Mouse (Mus musculus): ENCODE measurements around the gene Fbxo10.
A peak's percentile ranks its signal among the peaks of the same experiment; 100 is the strongest.

GRCm38 (mm10) chr4:45012105-45012975 is 72.1 kb downstream of the Fbxo10 start, which contains the start of gene Zbtb5:
- TF ChIP-seq CTCF (IDR thresholded peaks at IDR 0.05): no peak
- TF ChIP-seq POLR2A (IDR thresholded peaks at IDR 0.05; ENCODE audit: insufficient read depth, low read depth, low read length): peak; percentile 95
- no peak for TF ChIP-seq EP300 (IDR thresholded peaks at IDR 0.05; ENCODE audit: insufficient read depth, low read depth, low read length)
